Mouse (Mus musculus) CH12.LX (cell line): ENCODE results near the gene Gpr137. TPM values are rescaled to one million over a fixed set of nuclear protein-coding genes. Genes with fewer than 3 reads are reported as not detected.

Source experiments
- DNase-seq: peaks from one replicate; pipeline ENCODE4 v3.0.0-alpha.2; 2013; ENCODE audit errors: extremely low read depth
- H3K27ac ChIP-seq: 2 replicates; pipeline ENCODE4 v1.5.1; 2012; ENCODE audit warnings: low read depth, mild to moderate bottlenecking, control low read depth, moderate library complexity; ENCODE audit not compliant: insufficient read depth
- H3K27me3 ChIP-seq: replicated peaks from 2 replicates; pipeline ENCODE3; 2012; ENCODE audit warnings: inconsistent platforms
- H3K36me3 ChIP-seq, 2 experiments: replicated peaks in 1 of 2; 2 replicates each; pipeline versions ENCODE3 to v1.6.1; 2012; ENCODE audit warnings: inconsistent platforms in 1 of 2, low read length in 1 of 2, mild to moderate bottlenecking in 1 of 2, mixed read lengths in 1 of 2, moderate library complexity in 1 of 2; ENCODE audit not compliant: control insufficient read depth in 1 of 2, insufficient read depth in 1 of 2
- H3K4me1 ChIP-seq, 2 experiments: 2 replicates each; pipeline ENCODE4 v1.6.1; 2012; ENCODE audit warnings: inconsistent platforms in 1 of 2, moderate library complexity in 1 of 2; ENCODE audit not compliant: insufficient read depth in 2 of 2, control insufficient read depth in 1 of 2
- H3K4me2 ChIP-seq: 2 replicates; pipeline ENCODE4 v1.6.1; 2012; ENCODE audit warnings: low read depth, mild to moderate bottlenecking, control low read depth; ENCODE audit not compliant: poor library complexity, insufficient read depth, severe bottlenecking
- H3K4me3 ChIP-seq, 3 experiments: fragments of 150-350 bp in 1 of 3; sonication (generic) in 1 of 3; replicated peaks in 1 of 3; 2 replicates each; pipeline versions ENCODE3 to v1.5.1; 2011 to 2012; ENCODE audit warnings: low read depth in 2 of 3, low read length in 2 of 3, mild to moderate bottlenecking in 2 of 3, moderate library complexity in 2 of 3, control low read depth in 1 of 3, improper control_type of control experiment in 1 of 3, inconsistent platforms in 1 of 3, mixed read lengths in 1 of 3; ENCODE audit not compliant: poor library complexity in 1 of 3
- H3K79me2 ChIP-seq: replicated peaks from 2 replicates; pipeline ENCODE4 v1.6.1; 2012; ENCODE audit warnings: mild to moderate bottlenecking, moderate library complexity; ENCODE audit not compliant: control insufficient read depth, poor library complexity, insufficient read depth, severe bottlenecking; ENCODE audit errors: extremely low read depth
- H3K9ac ChIP-seq: 2 replicates; pipeline ENCODE4 v1.6.1; 2012; ENCODE audit warnings: low read depth, mild to moderate bottlenecking, control low read depth, moderate library complexity; ENCODE audit not compliant: insufficient read depth
- H3K9me3 ChIP-seq: replicated peaks from 2 replicates; pipeline ENCODE3; 2012; ENCODE audit warnings: low read length, inconsistent platforms, mixed read lengths
- BHLHE40 ChIP-seq: IDR thresholded peaks from 2 replicates; pipeline ENCODE4 v1.6.1; 2011; ENCODE audit warnings: mild to moderate bottlenecking, low read depth, low read length, improper control_type of control experiment
- CHD2 ChIP-seq: IDR thresholded peaks from 2 replicates; pipeline ENCODE4 v1.6.1; 2011; ENCODE audit warnings: low read length, improper control_type of control experiment
- ELF1 ChIP-seq: IDR thresholded peaks from 2 replicates; pipeline ENCODE4 v1.6.1; 2014; ENCODE audit warnings: low read depth, mild to moderate bottlenecking, inconsistent platforms, low read length, improper control_type of control experiment
- EP300 ChIP-seq: IDR thresholded peaks from 2 replicates; pipeline ENCODE4 v1.6.1; 2011; ENCODE audit warnings: low read length, improper control_type of control experiment
- GABPA ChIP-seq: IDR thresholded peaks from 2 replicates; pipeline ENCODE4 v1.6.1; 2012; ENCODE audit warnings: low read depth, low read length, improper control_type of control experiment, inconsistent platforms; ENCODE audit not compliant: insufficient replicate concordance
- JUN ChIP-seq: IDR thresholded peaks from 2 replicates; pipeline ENCODE4 v1.6.1; 2011; ENCODE audit warnings: low read depth, mild to moderate bottlenecking, low read length, improper control_type of control experiment, moderate library complexity; ENCODE audit not compliant: insufficient read depth
- JUND ChIP-seq: conservative IDR thresholded peaks from 2 replicates; pipeline ENCODE4 v1.6.1; 2011; ENCODE audit warnings: low read depth, low read length, improper control_type of control experiment
- MAX ChIP-seq: IDR thresholded peaks from 2 replicates; pipeline ENCODE4 v1.6.1; 2011; ENCODE audit warnings: low read length, improper control_type of control experiment
- MAZ ChIP-seq: IDR thresholded peaks from 2 replicates; pipeline ENCODE4 v1.6.1; 2012; ENCODE audit warnings: low read depth, mild to moderate bottlenecking, inconsistent platforms, low read length, improper control_type of control experiment, moderate library complexity
- MXI1 ChIP-seq: IDR thresholded peaks from 2 replicates; pipeline ENCODE4 v1.6.1; 2011; ENCODE audit warnings: mild to moderate bottlenecking, low read depth, low read length, improper control_type of control experiment
- NELFE ChIP-seq: IDR thresholded peaks from 2 replicates; pipeline ENCODE4 v1.6.1; 2011; ENCODE audit warnings: low read depth, low read length, improper control_type of control experiment
- POLR2A ChIP-seq: IDR thresholded peaks from 2 replicates; pipeline ENCODE4 v1.6.1; 2011; ENCODE audit warnings: low read depth, mild to moderate bottlenecking, improper control_type of control experiment, low read length
- POLR2AphosphoS2 ChIP-seq: IDR thresholded peaks from 2 replicates; pipeline ENCODE4 v1.6.1; 2011; ENCODE audit warnings: low read depth, low read length, improper control_type of control experiment
- SIN3A ChIP-seq: IDR thresholded peaks from 2 replicates; pipeline ENCODE4 v1.6.1; 2012; ENCODE audit warnings: low read length, improper control_type of control experiment, inconsistent platforms
- SMC3 ChIP-seq: IDR thresholded peaks from 2 replicates; pipeline ENCODE4 v1.6.1; 2011; ENCODE audit warnings: low read depth, low read length, improper control_type of control experiment
- TBP ChIP-seq: conservative IDR thresholded peaks from 2 replicates; pipeline ENCODE4 v1.6.1; 2011; ENCODE audit warnings: low read depth, low read length, improper control_type of control experiment
- TCF12 ChIP-seq: IDR thresholded peaks from 2 replicates; pipeline ENCODE4 v1.6.1; 2014; ENCODE audit warnings: low read depth, mild to moderate bottlenecking, inconsistent platforms, low read length, improper control_type of control experiment
- UBTF ChIP-seq: IDR thresholded peaks from 2 replicates; pipeline ENCODE4 v1.6.1; 2012; ENCODE audit warnings: low read depth, mild to moderate bottlenecking, inconsistent platforms, low read length, improper control_type of control experiment, moderate library complexity
- USF1 ChIP-seq: IDR thresholded peaks from 2 replicates; pipeline ENCODE4 v1.6.1; 2014; ENCODE audit warnings: low read depth, mild to moderate bottlenecking, inconsistent platforms, low read length, improper control_type of control experiment
- ZC3H11A ChIP-seq: IDR thresholded peaks from 2 replicates; pipeline ENCODE4 v1.6.1; 2012; ENCODE audit warnings: low read depth, mild to moderate bottlenecking, inconsistent platforms, low read length, improper control_type of control experiment
- ZMIZ1 ChIP-seq: IDR thresholded peaks from 2 replicates; pipeline ENCODE4 v1.6.1; 2012; ENCODE audit warnings: low read depth, mild to moderate bottlenecking, inconsistent platforms, low read length, improper control_type of control experiment
- ZNF384 ChIP-seq: IDR thresholded peaks from 2 replicates; pipeline ENCODE4 v1.6.1; 2012; ENCODE audit warnings: low read depth, low read length, improper control_type of control experiment, inconsistent platforms
- dilution Hi-C: fragments of 300-500 bp; cut with MboI; formaldehyde crosslinking; loops from 2 replicates; pipeline ENCODE4 v1.14.3; 2020; ENCODE audit warnings: low sequenced_read_pairs; ENCODE audit not compliant: extremely low pct_unique_long_range_greater_than_20kb, extremely low pct_ligation_motif_present
- in situ Hi-C: fragments of 300-500 bp; cut with MboI; formaldehyde crosslinking; loops from 3 replicates; pipeline ENCODE4 v1.14.3; 2019; ENCODE audit warnings: low sequenced_read_pairs, low pct_ligation_motif_present, low pct_unique_long_range_greater_than_20kb, mixed read lengths
- polyA plus RNA-seq: library from polyadenylated mRNA; unstranded; fragments of >175 nt; gene quantifications from 2 replicates; pipeline ENCODE4 v1.2.1, GENCODE M21; 2012; ENCODE audit warnings: low read depth; ENCODE audit not compliant: insufficient read length
- total RNA-seq, 2 experiments: library from RNA; depleted of rRNA; stranded (reverse); fragments of 300-350 nt in 1 of 2; fragments of >200 nt in 1 of 2; gene quantifications; 2 replicates each; pipeline ENCODE4 v1.2.3; 2012 to 2014

The Gpr137 gene
- total and polyA plus RNA-seq, 3 experiments = 8.8 to 18.1 (median 14.4) TPM

GRCm38 (mm10) chr19:6987904-6988285 lies 45.6 kb upstream of the Gpr137 start:
- DNase-seq = no peak
- Histone ChIP-seq H3K27ac (no peak overlapping the region), H3K4me3 (peak overlapping the region; percentile 32 to 81 (median 76)), H3K9me3 (no peaks in the 10 kb centered on the region), H3K4me2 (peak overlapping the region; percentile 47; the same call in 1 of the 2 replicates), H3K27me3 (no peaks in the 10 kb centered on the region), H3K36me3 (peaks cover 11 to 39% of the 10 kb centered on the region in 2 experiments), H3K4me1 (peaks cover 6 to 23% of the 10 kb centered on the region in 2 experiments), H3K79me2 (no peaks in the 10 kb centered on the region), H3K9ac (peak overlapping the region; percentile 64; the same call in 1 of the 2 replicates)
- dilution Hi-C loops = no loop called here
- in situ Hi-C loops = no loop called here
- 0 out of 2 replicates have a peak, but pooled peaks have one; percentile 12 for TF ChIP-seq MAX
- no peak for TF ChIP-seq SMC3
- 0 out of 2 replicates have a peak, but pooled peaks have one; percentile 4 for TF ChIP-seq ZMIZ1

GRCm38 (mm10) chr19:6987061-6987903 lies 45.0 kb upstream of the Gpr137 start, which contains the start of gene Vegfb:
Gene Vegfb (minus strand): TSS chr19:6987651.
- in situ Hi-C loops = no loop called here
- Histone ChIP-seq H3K9me3 (no peaks in the 10 kb centered on the region), H3K27me3 (no peaks in the 10 kb centered on the region), H3K79me2 (no peaks in the 10 kb centered on the region), H3K4me2 (peak within 1 kb of the TSS; percentile 53), H3K27ac (no peak within 1 kb of the TSS; the same call in 1 of the 2 replicates), H3K4me1 (peaks cover 6 to 24% of the 10 kb centered on the region in 2 experiments), H3K9ac (peak within 1 kb of the TSS; percentile 64), H3K36me3 (peaks cover 13 to 44% of the 10 kb centered on the region in 2 experiments), H3K4me3 (peak within 1 kb of the TSS; percentile 73 to 81 (median 76))
- dilution Hi-C loops = no loop called here
- DNase-seq = no peak
- no peak for TF ChIP-seq SMC3
- TF ChIP-seq TCF12 = peak; percentile 32; the same call in 1 of the 2 replicates
- no peak for TF ChIP-seq EP300
- no peak for TF ChIP-seq ZC3H11A
- TF ChIP-seq SIN3A = peak; percentile 56
- TF ChIP-seq ZMIZ1 = no peak
- no peak for TF ChIP-seq GABPA
- TF ChIP-seq POLR2A = peak; percentile 40; the same call in 1 of the 2 replicates
- peak; percentile 39; the same call in 1 of the 2 replicates for TF ChIP-seq MXI1
- TF ChIP-seq JUND = no peak
- peak; percentile 56; the same call in 1 of the 2 replicates for TF ChIP-seq ELF1
- TF ChIP-seq CHD2 = no peak
- TF ChIP-seq JUN = no peak
- TF ChIP-seq BHLHE40 = peak; percentile 39; the same call in 1 of the 2 replicates
- TF ChIP-seq NELFE = peak; percentile 34; the same call in 1 of the 2 replicates
- peak; percentile 58 for TF ChIP-seq USF1
- TF ChIP-seq ZNF384 = no peak
- no peak for TF ChIP-seq TBP
- TF ChIP-seq MAZ = 0 out of 2 replicates have a peak, but pooled peaks have one; percentile 7
- 0 out of 2 replicates have a peak, but pooled peaks have one; percentile 52 for TF ChIP-seq UBTF
- 0 out of 2 replicates have a peak, but pooled peaks have one; percentile 31 for TF ChIP-seq POLR2AphosphoS2
